Mouse (Mus musculus) liver, embryonic 14.5 days (tissue): Measurements from ENCODE around the gene Rfx5.

Experiments
- CTCF ChIP-seq: IDR thresholded peaks from 2 replicates; pipeline ENCODE4 v1.5.1; 2016; ENCODE audit warnings: antibody characterized with exemption, low read depth, control low read depth
- EP300 ChIP-seq: IDR thresholded peaks from 2 replicates; pipeline ENCODE4 v1.6.1; 2016; ENCODE audit warnings: antibody characterized with exemption, low read depth

GRCm38 (mm10) chr3:94965878-94966277 is 12.0 kb downstream of the Rfx5 start:
- no peak for TF ChIP-seq EP300
- no peak for TF ChIP-seq CTCF
